Mouse (Mus musculus): ENCODE data around the gene Gsg1l.

DNA sequence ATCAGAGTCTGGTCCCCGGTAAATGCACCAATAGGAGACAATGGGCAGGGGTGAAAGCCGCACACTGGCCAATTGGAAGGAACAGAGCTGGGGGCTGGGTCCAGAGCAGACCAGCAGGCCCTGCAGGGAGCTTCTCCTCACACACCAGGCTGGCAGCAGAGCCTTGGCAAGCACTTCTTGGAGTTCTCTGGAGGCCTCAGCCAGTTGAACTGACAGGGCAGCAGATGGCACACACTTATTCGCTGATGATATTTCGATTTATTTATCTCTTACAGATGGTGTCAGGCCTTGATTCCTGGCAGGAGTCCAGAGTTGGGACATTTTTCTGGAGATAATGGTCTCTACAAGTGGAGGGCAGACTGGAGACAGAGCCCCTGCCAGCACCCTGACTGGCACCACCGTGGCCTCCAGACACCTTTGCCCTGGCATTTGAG is 49.4 kb downstream of the Gsg1l start:
- TF ChIP-seq CTCF (IDR thresholded peaks at IDR 0.05; ENCODE audit: low read depth) = no peak
- no peak for TF ChIP-seq EP300 (IDR thresholded peaks at IDR 0.05; ENCODE audit: low read depth)

Data from liver, embryonic 14.5 days (tissue).